Mouse (Mus musculus) mouse trophoblast stem cell (cell line): ENCODE data around the gene Susd6.
"Not testable (repeated sequence)": the region's sequence is repeated elsewhere in the genome, so short reads cannot be mapped to it uniquely, and the experiment has no call there.

Experiments
- in situ Hi-C, 2 experiments: fragments of 300-500 bp; cut with MseI, MboI; formaldehyde crosslinking; loops; 2 replicates in 1 of 2; 3 replicates in 1 of 2; pipeline ENCODE4 v1.15.1; 2025

Gene Susd6

DNA sequence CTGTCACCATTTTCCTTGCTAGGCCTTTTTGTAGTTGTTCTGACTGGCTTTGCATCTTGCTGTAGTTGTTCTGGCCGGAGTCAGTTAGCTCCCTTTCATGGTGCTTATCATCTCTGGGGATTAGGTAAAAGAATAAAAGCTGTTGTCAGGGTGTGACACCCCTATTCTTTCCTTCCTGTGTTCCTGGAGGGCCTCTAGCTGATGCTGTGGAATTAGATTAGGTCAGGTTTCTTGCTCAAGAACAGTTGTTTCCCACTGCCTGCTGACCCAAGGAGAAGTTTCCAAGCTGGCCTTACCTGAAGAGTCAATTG lies 22.2 kb downstream of the Susd6 start:
- in situ Hi-C loops: no loop called here

DNA sequence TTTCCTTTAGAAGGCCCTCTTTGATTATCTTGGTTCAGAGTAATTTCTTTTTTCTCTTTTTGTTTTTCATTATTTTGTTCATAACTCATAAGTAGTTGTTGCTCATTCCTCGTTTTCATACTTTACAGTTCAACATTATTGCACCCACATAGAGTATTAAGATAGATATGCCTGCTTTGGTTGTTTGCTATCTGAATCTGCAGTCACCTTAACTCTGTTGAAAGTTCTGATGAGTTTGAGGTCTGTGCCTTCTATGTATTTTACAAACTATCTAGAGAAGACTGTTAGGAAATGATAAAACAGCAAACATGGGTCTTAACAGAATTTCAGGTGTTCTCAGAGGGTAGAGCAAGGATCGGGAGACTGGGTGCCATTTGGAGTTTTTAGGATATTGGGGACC lies 23.1 kb downstream of the Susd6 start:
- in situ Hi-C loops: no loop called here

DNA sequence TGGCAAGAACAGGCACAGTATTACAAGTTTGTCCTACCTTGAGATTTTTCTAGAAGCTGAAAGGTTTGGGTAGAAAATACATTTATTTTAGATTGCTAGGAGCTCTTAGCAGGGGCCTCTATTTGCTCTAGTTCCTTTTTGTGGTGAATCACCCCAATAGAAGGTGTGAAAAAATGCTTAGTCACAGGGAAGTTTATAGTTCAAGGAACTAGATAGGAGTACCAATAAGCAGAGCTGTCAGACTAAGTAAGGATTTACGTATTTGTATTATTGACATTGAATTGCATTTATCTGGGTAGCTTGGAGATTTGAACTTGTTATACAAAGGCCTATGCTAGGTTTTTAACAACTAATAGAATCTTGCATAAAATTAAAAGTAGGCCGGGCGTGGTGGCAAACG lies 23.6 kb downstream of the Susd6 start:
- in situ Hi-C loops: no loop called here

DNA sequence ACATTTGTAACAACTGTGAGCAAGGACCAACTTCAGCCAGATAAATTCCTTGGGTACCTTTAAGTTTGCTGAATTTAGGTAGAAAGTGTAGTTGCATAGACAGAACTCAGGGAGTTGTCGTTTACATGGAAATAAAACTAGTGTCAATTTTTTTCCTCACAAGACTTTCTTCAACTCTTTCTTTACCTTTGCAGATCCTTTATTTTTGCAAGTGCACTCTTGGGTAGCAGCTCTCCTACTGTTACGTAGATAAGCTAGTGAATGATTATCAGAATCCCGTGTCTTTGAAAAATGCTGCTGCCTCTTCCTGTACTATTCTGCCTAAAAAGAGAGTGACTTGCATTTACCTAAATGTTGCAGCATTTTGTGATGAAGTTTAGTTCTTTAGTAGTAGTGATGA lies 24.2 kb downstream of the Susd6 start:
- in situ Hi-C loops: no loop called here

DNA sequence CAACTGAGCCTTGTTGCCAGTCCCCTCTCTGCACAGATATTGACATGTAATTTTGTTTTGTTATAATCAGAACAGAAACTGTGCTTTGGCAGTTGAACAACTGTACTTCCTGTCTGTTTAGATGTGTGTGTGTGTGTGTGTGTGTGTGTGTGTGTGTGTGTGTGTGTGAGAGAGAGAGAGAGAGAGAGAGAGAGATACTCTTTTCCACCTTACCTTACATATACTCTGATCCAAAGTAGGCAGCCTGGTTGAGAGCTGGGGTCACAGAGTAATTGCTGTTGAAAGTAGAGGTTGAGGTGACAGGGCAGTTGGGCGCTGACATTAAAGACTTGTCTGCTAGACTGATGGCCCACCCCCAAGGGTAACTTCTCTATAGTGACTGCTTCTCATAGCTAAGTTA lies 25.0 kb downstream of the Susd6 start:
- in situ Hi-C loops: no loop called here

DNA sequence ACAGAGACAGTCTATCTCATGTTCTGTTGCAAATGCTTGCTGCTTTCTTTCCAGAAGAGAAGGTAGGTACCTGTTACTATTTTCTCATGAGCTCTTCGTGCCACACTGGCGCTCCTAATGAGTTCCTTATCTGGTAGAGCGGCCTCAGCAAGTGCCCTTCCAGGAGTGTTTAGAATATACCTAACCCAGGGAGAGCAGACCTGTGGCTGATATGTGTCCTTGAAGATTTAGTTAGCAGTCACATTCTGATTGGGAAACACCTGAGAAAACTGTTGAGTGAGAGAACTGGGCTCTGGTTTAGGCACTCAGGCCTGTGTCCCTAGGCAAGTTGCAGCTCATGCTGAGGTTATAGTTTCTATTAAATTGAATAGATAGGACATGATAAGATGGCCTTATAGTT lies 25.6 kb downstream of the Susd6 start:
- in situ Hi-C loops: no loop called here

DNA sequence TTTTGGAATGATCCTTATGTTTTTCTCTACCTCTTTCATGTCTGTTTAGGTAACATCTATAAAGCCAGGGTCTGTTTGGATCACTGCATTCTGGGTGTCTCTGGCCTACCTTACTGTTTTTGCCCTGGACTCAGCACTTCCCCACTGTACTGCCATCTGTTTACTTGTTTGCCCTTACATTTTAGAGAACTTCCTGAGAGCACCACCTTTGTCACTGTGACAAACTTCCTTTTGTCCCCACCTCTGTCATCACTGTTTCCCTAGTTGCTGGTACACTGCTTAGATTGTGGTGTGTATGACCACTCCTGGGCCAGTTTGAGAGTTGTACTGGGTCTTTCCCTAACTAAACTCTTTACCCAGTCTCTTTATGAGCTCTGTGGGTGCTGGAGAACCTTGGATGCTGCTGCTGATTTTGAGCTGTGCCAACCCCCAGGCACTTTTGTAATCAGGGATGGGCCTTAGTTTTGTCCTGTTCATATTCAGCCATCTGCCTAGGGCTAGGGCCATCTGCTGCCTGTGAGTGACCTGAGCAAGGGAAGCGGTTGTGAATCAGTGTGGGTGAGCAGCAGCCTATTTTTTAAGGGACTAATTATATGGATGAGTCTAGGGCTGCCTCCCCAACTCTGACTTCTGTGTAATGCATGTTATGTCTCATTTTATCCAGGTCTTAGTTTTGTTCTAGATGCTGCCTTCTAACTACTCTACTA lies 26.2 kb downstream of the Susd6 start:
- in situ Hi-C loops: no loop called here

DNA sequence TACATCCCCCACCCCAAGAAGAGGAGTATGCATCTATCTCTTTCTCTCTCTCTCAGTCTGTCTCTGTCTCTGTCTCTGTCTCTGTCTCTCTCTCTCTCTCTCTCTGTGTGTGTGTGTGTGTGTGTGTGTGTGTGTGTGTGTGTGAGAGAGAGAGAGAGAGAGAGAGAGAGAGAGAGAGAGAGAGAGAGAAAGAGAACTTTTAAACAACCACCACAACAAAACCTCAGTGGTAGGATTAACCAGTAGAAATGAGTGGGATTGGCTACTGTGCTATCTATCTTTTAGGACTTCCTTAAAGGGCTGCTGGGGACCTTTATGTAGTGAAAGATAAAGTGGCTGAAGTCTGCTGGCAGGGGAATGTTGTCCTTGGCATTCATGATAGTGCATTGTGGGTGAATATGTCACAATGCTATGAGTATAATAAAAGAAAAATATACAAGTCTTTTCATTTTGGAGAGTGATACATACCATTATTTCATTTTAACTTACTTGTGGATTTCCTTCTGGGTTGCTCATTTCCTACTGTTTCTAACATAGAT lies 27.5 kb downstream of the Susd6 start:
- in situ Hi-C loops: no loop called here

DNA sequence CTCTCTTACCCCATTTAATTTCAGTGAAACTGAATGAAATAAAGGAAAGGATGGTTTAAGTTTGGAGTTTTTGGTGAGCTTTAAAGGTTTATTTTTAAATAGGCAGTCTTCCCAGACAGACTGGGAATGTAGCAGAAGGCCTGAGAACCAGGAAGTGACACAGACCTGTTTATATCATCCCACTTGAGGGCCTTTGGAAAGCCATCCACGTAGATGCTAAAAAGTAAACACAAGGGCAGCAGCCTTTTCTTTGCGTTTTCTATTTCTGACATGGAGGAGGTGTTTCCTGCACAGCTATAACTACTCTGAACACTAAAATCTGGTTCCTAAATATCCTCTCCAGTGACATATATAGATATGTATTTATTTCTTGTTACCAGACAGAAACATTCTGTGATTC lies 28.7 kb downstream of the Susd6 start:
- in situ Hi-C loops: not testable (repeated sequence)

DNA sequence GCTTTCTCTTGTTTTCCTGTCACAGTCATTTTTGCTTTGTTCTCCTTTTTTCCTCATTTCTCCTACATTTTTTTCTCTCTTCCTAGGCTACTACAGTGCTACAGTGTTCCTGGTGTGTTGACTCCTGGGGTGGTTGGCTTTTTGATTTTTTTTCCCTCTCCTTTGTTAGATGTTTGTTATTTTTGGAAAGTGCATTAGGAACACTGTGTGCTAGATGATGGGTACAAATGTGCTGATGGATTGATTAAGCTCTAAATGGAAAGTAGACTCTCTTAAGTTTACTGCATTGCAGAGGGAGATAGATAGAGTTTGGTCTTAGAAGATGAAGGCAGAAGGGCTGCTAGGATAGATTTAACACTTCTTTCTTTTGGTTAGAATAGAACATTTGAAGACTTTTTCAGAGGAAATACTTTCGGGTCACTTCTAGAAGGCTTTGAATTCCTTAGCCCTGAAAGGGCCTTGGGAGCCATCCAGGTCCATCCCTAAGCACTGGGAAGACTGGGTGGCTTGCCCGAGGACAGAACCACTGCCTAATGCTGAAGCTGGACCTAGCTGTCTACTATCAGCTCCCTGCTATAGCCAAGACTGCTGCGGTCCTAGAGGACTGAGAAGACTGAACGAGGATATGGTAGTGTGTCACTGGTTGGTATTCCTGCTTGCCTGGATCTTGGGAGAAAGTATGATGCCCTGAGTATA lies 31.1 kb downstream of the Susd6 start:
- in situ Hi-C loops: no loop called here

DNA sequence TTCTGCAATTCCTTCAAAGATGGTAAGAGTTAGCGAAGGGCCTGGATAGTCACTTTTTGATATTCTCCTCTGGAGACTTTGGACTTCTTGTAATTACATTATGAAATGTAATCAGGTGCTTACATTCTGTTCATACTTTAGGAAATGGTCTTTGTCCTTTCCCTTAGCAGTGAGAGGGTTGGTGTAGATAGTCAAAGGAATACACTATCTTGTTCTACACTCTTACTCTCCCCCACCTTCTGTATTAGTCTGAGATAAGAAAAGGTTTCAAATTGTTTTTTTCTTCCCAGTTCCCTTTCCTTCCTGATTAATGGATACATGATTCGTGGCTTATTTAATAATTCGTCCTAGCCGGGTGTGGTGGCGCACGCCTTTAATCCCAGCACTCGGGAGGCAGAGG lies 32.2 kb downstream of the Susd6 start:
- in situ Hi-C loops: no loop called here

DNA sequence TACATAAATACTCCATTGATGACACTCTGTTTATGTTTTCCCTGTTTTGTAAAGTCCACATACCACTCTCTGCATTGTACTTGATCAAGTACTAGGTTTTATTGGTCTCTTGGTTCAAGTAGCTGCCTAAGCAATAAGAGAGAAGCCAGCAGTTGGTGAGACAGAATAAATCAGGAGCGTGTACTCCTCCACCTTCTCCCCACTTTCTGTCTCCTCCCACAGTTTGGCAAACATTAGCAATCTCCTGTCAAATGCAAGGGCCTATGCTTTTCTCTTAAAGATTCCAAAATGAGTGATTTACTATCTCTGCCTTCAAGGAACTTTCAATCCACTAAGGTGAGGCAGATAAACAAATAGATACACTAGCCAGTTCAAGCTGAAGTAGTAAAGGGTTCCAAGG lies 33.9 kb downstream of the Susd6 start:
- in situ Hi-C loops: no loop called here

DNA sequence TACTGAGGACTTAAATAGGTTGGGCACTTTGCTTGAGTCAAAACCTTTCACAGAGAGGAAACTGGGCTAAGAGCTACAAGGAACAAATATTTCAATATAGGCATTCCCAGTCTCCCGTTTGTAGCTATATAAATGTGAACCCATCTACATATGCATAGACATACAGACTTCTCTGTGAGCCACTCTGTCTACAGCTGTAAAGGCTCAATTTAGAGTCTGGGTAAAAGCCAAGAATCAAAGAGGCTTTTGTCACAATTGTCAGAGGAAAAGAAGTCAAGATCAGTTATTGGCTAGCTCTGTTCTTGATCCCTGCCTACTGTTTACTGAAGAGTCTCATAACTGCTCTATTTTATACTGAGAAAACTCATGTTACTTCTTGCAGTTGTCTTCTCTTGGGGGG lies 36.1 kb downstream of the Susd6 start:
- in situ Hi-C loops: no loop called here

DNA sequence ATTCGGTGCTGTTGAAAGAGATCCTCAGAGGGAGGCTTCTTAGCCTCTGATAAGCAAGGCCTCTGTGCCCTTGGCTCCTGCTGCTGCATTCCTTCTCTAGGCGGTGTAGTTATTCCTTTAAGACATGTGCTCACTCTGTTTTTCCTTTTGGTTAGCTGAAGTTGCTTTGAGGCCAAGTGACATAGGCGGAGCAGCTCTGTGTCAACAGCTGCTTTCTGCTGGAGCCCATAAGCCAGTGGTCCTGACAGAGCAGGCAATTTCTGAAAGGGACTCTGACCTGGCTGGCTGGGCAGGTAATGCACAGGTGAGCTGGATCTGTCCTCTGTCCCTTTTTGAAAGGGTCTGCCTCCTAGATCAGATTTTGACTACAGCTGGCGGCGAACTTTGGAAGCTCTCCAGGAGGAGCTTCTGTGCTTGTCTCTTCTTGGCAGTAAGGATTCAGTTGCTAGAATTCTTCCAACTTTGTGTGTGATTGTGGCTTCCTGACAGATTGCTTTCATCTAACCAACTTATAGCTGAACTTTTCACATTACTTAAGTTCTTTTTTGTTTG lies 37.2 kb downstream of the Susd6 start:
- in situ Hi-C loops: no loop called here

DNA sequence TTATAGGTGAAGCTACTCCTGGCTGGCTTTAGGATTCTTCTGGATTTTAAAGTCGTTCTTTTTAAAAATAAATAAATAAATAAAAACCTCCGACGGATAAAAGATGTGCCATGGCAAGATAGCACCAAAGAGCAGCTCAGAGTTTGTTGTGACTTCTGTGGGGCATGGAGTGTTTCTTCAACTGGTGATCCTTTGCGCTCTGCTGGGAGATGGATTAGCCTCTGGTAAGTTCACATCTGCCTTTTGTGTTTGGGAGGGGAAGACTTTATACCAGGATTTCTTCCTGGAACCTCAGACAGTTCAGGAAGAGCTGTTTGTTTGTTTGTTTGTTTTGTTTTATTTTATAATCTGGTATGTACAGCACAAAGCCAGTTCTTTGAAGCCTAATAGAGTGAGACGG lies 37.7 kb downstream of the Susd6 start:
- in situ Hi-C loops: no loop called here

DNA sequence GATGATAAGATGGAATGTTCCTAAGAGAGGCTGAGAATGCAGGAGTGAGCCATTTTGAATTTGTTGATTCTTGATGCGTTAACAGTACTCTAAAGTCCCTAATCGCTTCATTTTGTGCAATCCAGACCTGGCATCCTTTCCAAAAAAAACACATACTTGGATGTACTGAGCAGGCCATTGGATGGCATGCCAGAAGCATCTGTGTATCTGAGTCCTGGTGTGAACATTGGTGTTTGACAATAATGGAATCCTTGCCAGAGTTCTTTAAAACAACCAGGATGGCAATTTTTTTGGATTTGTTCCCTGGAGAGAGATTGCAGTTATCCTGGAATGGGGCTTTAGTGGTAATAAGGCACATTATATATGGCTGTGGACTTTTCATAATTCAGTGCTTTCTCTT lies 38.6 kb downstream of the Susd6 start:
- in situ Hi-C loops: no loop called here

DNA sequence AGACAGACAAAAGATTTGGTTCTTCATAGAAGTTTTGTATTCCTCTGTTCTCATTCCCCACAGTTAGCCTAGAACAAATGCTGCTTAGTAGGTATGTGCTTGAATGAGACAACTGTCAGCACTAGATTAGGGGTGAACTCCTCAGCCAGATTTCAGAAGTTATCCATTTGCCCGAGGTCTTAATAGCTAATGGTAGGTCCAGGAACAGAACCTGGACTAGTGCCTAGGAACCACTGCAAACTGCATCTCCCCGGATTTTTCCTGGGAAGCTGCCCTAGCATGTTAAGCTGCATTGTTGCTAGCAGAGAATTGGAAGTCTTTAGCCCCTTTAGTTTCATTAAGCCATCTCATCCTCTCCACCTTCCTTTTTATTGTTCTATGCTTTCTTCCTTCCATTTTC lies 39.9 kb downstream of the Susd6 start:
- in situ Hi-C loops: no loop called here

DNA sequence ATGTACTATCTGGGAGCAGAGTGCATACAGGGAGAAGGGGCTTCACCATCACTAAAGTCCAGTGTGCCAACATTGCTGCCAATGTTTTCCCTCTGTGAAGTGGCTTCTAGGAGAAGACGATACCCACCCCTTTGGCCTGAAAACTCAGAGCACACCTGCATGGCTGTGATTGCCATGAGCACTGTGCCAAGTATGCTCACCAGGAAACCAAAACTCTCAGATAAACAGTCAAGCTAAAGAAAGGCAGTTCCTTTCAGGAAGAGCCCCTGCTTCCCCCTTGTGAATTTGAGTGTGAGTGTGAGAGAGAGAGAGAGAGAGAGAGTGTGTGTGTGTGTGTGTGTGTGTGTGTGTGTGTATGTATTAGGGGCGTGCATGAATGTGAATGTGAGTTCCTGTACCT lies 40.5 kb downstream of the Susd6 start:
- in situ Hi-C loops: no loop called here

DNA sequence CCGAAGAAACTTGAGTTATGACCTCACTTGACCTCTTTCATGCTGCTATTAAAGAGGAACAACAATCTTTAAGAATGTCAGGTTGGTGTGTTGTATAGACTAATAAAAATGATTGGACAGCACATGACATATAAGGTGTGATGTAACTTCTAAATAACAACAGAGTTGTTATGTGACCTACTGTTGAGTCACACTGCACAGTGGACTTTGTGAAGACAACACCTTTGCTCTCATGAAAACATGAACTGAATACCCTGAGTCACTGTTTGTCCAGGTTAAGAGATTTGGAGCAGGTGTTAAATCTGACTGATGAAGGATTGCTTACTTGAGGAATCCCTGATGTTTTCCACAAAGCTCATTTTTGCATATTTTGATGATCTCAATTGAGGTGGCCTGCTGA lies 42.0 kb downstream of the Susd6 start:
- in situ Hi-C loops: no loop called here

DNA sequence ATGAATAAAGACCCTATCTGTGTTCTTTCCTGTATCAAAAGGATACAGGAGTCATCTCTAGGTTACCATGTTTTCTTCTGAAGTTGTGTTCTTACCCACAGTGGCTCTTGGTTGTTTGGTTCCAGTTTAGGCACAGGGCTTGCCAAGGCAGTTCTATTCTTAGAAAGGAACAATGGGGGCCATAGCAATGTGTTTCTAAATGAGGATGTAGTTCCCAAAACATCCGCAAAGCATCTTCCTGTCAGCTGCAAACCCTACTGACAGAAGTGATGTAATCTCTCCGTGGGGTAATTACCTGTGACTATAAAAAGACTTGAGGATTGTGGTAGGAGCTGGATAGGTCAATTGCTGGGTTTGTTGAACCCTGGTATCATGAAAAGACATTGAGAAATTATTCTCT lies 43.2 kb downstream of the Susd6 start:
- in situ Hi-C loops: no loop called here

DNA sequence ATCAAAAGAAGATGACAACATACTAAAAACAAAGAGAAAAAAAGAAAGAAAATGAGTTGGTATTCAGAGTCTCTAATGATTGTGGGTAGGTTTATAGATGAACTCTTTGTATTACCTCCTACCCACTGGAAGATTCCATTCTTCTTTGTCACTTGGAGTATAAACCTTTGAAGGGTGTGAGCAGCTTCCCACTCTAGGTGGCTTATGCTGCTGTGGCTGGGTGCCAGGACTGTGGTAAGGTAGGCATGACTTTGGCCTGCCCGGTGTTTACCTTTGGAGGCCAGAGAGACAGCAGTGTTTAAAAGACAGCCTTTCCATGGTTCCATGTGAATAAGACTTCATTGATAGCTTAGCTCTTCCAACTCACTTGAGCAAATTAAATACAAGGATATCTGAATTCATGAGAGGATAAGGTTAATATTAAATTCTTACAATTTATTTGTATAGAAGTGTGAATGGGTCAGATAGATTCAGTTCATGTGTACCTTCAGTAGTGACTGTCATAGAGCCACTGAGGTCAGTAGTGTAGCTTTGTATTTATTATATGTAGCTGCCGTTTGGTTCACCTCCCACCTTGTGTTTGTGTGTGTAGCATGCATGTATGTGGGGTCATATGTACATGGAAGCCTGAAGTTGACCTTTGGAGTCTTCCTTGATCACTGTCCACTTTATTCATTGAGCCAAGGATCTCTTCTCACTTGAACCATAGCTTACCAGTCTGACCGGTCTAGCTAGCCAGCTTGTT lies 44.0 kb downstream of the Susd6 start:
- in situ Hi-C loops: no loop called here

DNA sequence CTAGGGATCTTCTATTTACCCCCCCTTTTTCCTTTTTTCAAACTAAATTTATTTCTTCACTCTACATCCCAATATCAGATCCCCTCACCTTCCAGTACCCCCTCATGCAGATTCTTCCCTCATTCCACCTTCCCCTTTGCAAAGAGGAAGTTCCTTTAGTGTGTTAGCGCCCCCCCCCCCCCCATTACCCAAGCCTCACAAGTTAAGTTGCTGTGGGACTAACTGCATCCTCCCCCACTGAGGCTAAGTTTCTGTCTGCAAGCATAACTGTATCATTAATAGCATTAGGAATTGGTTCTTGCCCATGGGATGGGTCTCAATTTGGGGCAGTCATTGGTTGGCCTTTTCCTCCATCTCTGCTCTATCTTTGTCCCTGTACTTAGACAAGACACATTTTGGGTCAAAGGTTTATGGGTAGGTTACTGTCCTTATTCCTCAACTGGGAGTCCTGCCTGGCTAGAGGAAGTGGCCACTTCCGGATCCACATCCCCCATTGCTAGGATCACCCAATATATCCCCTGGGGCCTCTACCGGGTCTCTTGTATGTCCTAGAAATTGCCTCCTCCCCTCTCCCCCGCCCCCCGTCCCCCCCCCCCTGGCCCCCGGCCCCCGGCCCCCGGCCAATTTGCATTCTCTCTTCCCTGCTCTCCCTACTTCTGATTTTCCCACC lies 44.7 kb downstream of the Susd6 start:
- in situ Hi-C loops: no loop called here
